Mouse (Mus musculus): Measurements from ENCODE around the gene Dnm2.
"Not testable (repeated sequence)": the region's sequence is repeated elsewhere in the genome, so short reads cannot be mapped to it uniquely, and the experiment has no call there.

- TF ChIP-seq CTCF (IDR thresholded peaks at IDR 0.05; ENCODE audit: insufficient read depth, low read length); POLR2A (IDR thresholded peaks at IDR 0.05; ENCODE audit: borderline replicate concordance, extremely low read depth, low read depth, low read length): not testable (repeated sequence)
Observed at GRCm38 (mm10) chr9:21488246-21488645, 63.5 kb downstream of the Dnm2 start.

Measured in lung, adult 2 months (tissue).